Mouse (Mus musculus): ENCODE measurements around the gene Cope. TPM values are rescaled to one million over a fixed set of nuclear protein-coding genes. Genes with fewer than 3 reads are reported as not detected.

Cope gene
- total RNA-seq, 2 experiments from 2014 or later, result 137 to 145 TPM

DNA sequence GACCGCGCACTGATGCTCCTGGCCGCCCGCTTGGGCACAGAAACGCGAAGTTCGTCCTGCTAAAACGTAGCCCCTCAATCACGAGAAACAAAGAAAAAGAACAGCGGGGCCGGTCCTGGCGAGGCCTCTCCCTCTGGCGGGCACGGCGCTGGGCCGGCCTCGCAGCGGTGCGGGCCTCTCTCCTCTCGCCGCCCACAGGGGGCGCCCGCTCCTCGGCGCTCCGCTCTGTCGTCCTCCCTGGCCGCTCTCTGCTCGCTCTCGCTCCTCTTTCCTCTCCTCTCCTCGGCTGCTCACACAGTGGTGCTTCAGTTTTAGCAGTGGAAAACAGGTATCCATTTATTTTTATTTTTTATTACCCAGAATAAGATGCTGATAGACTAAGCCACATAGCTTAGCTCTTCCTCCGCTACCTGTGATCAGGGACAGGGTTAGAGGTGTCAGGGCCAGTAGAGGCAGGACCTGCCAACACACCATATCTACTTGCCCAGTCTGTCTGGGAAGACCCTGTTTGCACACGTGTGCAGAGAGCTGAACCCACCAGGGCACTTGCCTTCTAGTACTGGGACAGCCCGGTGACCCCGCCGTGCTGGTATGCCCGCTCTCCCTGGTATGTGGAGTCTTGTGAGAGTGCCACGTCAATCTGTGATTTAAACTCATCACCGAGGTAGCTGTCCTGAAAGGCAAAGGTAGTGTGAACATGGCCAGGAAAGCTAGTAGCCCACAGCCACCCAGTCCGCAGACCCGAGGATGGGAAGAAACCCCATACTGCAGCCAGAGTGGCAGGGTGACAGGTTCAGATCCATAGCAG, 30.0 kb downstream of the Cope start:
- H3K27ac ChIP-seq, result peak overlapping the region; percentile 10; the same call in 1 of the 2 replicates
- TF ChIP-seq CTCF (IDR thresholded peaks at IDR 0.05), result peak; percentile 92
- DNase-seq (ENCODE audit: extremely low spot score in 1 of 2, low spot score in 2 of 2), result peak; percentile 80 to 84
- intact Hi-C loops (cut with DNase I), result no loop called here
- no peak overlapping the region for H3K4me3 ChIP-seq

DNA sequence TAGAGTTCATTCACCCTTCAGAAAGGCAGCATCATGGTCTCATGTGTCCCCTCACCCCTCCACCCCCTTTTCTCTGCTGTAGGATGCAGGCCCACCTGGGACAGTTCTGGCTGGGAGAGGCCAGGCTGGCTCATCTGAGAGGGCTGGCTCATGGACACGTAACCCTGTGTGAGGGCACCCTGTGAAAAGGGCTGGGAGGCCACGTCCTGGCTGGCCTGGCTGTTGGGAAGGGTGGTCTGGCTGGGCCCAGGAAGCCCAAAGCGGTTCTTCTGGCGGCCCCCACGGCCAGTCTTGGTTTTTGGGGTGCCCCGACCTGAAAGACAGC, 30.5 kb downstream of the Cope start:
- no peak overlapping the region; the same call in 1 of the 2 replicates for H3K27ac ChIP-seq
- no peak for DNase-seq (ENCODE audit: extremely low spot score in 1 of 2, low spot score in 2 of 2)
- no peak for TF ChIP-seq CTCF (IDR thresholded peaks at IDR 0.05)
- intact Hi-C loops (cut with DNase I), result no loop called here
- H3K4me3 ChIP-seq, result no peak overlapping the region

DNA sequence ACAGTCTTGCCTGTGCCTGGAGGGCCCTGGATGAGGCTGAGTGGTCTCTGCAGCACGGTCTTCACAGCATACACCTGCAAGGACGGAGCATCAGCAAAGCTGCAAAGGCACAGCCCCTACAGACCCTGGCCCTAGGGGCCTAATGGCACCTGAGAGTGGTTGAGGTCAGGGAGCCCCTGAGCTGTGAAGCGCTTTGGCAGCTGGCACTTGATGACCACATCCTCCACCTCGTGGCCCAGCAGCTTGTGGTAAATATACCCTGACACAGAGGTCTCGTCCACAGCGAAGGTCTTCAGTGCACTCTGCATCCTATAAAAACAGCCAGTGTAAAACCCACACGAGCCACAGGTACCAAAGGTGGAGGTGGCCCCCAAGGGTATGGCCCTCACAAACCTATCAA, 36.6 kb downstream of the Cope start:
- H3K27ac ChIP-seq, result no peak overlapping the region
- H3K4me3 ChIP-seq, result no peak overlapping the region
- intact Hi-C loops (cut with DNase I), result no loop called here
- TF ChIP-seq CTCF (IDR thresholded peaks at IDR 0.05), result no peak
- DNase-seq (ENCODE audit: extremely low spot score in 1 of 2, low spot score in 2 of 2), result no peak

DNA sequence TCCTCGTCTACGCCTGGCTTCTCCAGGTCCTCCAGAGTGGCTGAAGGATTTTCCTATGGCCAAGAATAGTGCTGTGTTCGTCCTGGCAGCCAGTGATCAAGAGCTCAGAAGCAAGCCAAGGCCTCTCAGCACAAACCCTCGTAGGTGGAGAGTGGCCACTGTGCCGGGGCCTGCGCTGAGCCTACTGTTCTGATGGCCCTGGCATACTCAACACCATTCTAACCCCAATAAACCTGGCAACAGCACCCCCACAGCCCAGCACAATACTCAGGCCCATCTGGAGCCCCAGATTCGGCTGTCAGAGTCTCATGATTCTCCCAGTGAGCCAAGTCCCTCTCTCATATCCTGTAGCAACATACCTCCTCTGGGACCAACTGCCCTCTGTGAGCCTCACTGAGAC, 38.3 kb downstream of the Cope start:
- no peak overlapping the region for H3K4me3 ChIP-seq
- H3K27ac ChIP-seq, result no peak overlapping the region
- intact Hi-C loops (cut with DNase I), result no loop called here
- no peak for TF ChIP-seq CTCF (IDR thresholded peaks at IDR 0.05)
- no peak for DNase-seq (ENCODE audit: extremely low spot score in 1 of 2, low spot score in 2 of 2)

DNA sequence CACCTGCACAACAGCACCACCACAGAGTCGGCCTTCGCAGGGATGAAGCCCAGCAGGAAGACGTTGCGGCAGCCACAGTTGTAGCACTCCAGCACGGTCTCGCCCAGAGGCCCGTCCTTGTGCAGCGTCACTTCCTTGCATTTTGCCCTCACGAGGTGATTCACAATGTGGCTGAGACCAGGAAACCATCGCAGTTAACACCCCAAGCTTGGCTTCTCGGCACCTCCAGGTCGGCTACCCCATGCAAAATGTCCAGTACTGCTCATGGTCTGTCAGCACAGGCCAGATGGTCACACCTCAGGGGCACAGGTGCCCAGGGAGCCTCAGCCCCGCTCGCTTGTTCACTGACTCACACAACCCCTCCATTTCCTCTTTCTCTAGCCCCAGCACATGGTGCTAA, 39.7 kb downstream of the Cope start:
- intact Hi-C loops (cut with DNase I), result no loop called here
- H3K4me3 ChIP-seq, result no peak overlapping the region
- no peak for TF ChIP-seq CTCF (IDR thresholded peaks at IDR 0.05)
- no peak for DNase-seq (ENCODE audit: extremely low spot score in 1 of 2, low spot score in 2 of 2)
- H3K27ac ChIP-seq, result no peak overlapping the region

DNA sequence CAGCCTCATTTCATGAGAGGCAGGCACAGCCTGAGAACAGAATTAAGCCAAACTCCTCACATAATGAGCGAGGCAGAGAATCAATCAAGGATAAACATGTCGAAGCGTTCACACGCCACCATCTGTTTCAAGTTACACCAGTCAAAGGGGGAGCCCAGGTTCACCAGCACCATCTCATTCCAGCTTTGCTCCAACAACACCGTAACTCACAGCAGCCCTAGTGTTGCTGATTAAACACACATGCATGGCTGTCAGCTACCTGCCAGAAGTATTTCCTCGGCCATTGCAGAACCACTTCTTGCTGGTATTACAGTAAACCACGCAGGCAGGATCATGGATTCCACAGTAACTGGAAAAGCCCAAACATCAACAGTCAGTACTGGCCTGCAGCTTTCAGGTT, 40.8 kb downstream of the Cope start:
- Histone ChIP-seq H3K4me3 (no peak overlapping the region), H3K27ac (no peak overlapping the region)
- DNase-seq (ENCODE audit: extremely low spot score in 1 of 2, low spot score in 2 of 2), result no peak
- no peak for TF ChIP-seq CTCF (IDR thresholded peaks at IDR 0.05)
- intact Hi-C loops (cut with DNase I), result no loop called here

DNA sequence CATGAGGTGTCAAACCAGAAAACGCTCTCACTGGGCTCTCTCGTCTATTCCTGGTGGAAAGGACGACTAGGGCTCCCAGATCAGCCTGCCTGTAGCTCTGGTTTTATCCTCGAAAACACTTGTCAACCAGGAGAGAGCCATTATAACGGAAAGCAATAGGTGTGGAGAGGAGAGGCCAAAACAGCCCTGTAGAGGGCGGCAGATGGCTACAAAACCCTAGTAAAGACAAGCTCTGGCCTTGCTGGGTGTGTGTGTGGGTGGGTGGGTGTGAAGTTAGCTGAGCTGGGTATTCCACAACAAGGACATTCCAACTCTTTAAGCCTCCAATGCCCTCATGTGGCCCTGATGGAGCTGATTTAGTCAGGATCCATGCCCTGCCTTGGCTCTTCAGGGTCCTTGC, 41.4 kb downstream of the Cope start:
- intact Hi-C loops (cut with DNase I), result no loop called here
- DNase-seq (ENCODE audit: extremely low spot score in 1 of 2, low spot score in 2 of 2), result no peak
- Histone ChIP-seq H3K27ac (no peak overlapping the region), H3K4me3 (no peak overlapping the region)
- peak; percentile 59 for TF ChIP-seq CTCF (IDR thresholded peaks at IDR 0.05)

DNA sequence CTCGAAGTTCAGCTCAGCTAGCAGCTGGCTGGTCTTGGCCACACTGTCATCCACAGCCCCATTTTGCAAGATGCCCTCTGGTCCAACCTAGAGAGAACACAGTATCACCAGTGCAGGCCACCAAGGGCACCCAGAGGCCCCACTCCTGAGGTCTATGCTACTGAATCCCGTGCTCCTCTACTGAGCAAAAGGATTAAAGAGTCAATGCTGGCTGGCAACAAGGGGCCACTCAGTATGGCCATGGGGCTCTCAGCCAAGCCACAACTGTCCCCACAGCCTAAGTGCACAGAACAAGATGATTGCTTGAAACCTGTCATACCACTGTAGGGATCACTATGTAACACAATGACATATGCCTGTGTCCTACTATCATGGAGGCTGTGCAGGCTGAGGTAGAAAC, 42.0 kb downstream of the Cope start:
- intact Hi-C loops (cut with DNase I), result no loop called here
- TF ChIP-seq CTCF (IDR thresholded peaks at IDR 0.05), result no peak
- H3K4me3 ChIP-seq, result no peak overlapping the region
- H3K27ac ChIP-seq, result no peak overlapping the region
- no peak for DNase-seq (ENCODE audit: extremely low spot score in 1 of 2, low spot score in 2 of 2)

DNA sequence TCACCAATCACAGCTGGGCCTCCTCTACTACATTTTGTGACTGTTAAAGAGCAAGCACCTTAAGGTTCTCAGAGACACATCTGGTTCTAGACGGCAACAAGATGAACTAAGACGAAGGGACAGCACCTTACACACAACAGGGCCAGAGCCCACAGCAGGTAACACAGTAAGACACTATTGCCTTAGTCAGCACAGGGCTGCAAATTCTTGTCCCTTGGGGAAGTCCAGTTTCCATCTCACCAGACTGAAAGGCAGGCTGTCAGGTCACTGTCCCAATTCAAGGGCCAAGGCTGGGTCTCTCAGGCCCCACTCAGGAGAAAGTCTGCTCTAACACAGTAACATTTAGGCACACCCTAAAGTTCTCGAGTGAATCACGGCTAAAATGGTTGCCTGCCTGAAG, 45.1 kb downstream of the Cope start:
- Histone ChIP-seq H3K27ac (no peak overlapping the region), H3K4me3 (no peak overlapping the region)
- intact Hi-C loops (cut with DNase I), result no loop called here
- no peak for TF ChIP-seq CTCF (IDR thresholded peaks at IDR 0.05)
- DNase-seq (ENCODE audit: extremely low spot score in 1 of 2, low spot score in 2 of 2), result no peak

DNA sequence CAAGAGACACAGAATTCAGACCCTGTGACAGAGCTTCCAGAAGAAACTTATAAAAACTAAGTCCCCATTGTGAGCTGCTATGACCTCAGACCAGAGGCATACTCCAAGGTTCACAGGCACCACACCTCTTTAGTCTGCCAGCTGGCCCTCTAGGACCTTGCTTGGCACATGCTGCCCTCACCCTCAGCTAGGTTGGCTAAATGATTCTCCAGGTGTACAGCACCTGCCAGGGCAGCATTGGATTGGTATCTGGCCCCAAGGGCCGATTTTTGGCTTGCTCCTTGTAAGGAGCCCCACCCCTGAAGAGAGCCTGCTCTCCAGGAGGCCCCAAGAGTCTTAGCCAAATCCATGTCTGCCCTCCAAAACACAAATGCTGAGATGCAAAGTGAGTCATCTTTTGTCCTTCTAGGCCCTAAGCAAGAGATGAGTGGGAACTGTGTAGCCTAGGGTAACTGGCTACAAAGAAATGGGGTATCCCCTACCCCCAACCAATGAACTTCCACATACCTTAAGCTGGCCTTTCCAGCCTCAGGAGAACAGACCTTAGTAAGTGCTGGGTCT, 45.6 kb downstream of the Cope start:
- intact Hi-C loops (cut with DNase I), result no loop called here

DNA sequence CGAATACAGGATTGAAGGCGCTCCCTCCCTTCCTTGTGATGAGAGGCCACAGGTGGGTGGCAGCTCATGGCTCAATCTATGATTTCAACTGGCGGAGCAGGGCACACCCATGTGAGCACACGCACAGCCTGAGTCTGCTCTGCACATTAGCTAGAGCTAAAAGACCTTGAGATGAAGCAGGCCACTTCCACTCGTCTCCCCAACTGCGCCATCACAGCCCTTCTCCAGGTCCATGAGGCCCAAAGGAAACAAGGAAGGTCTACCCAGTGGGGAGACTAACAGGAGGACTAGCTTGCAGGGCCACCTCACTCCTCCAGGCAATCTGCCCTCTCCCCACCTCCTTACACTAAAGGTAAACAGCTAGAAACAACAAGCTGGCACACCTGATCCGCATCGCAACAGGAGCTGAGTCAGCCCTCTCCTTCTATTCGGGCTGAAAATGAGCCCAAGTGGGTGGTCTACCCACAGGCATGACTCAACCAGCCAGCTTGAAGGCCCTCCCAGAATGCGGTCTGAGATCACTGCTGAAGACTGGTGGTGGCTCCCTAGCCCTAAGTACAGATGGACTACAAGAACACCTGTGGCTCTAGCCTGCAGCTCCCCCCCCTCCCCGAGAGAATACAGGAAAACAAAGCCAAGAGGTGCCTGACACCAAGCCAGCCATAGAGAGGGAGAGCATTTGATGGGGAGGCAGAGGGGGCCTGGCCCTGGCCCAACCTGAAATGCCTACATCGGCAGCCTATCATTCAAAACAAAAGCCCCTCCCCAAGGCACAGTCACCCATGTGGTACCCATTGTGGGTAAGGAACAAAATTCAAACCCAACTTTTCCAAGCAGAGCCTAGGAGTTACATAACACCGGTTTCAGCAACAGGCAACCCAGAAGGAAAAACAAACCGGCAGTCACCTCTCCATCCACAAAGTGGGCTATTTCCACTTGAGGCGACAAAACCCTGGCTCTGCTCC, 49.0 kb downstream of the Cope start:
- intact Hi-C loops (cut with DNase I), result loop anchor here (5.0 to 10.0 kb wide), 2 partner anchors 66 to 153 kb away; partner anchors contain the start of gene Rex1bd
- Histone ChIP-seq H3K27ac (peak overlapping the region; percentile 82), H3K4me3 (peak overlapping the region; percentile 87)
- DNase-seq (ENCODE audit: extremely low spot score in 1 of 2, low spot score in 2 of 2), result peak in 1 of 2 experiments; percentile 59
- TF ChIP-seq CTCF (IDR thresholded peaks at IDR 0.05), result no peak

More for the DNA sequence above, 45.6 kb downstream of the Cope start:
- Histone ChIP-seq H3K27ac (no peak overlapping the region), H3K4me3 (no peak overlapping the region)
- TF ChIP-seq CTCF (IDR thresholded peaks at IDR 0.05), result no peak
- no peak for DNase-seq (ENCODE audit: extremely low spot score in 1 of 2, low spot score in 2 of 2)

DNA sequence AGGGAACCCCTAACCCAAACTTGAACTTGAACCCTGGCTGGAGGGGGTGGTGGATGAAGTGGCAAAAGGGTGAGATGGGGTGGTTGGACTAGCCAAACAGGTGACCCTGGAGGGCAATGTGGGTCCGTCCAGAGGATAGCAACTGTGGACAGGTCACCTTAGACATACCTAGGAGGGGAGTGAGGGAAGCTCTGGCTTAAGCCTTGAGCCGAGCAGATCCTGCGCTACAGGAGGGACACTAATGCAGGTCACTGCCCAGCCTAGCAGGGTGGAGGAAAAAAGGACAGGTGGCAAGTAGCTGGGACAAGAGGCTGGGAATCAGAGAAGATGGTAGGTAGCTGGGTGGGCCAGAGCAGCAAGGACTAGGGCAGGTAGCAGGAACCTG, 49.7 kb downstream of the Cope start:
- Histone ChIP-seq H3K4me3 (peak overlapping the region; percentile 87), H3K27ac (peak overlapping the region; percentile 82)
- TF ChIP-seq CTCF (IDR thresholded peaks at IDR 0.05), result no peak
- intact Hi-C loops (cut with DNase I), result loop anchor here (5.0 to 10.0 kb wide), 2 partner anchors 65 to 153 kb away; partner anchors contain the start of gene Rex1bd
- no peak for DNase-seq (ENCODE audit: extremely low spot score in 1 of 2, low spot score in 2 of 2)
